Mouse (Mus musculus): ENCODE data around the gene Rpusd4. TPM values are rescaled to one million over a fixed set of nuclear protein-coding genes. Genes with fewer than 3 reads are reported as not detected.

Rpusd4 gene
- polyA plus RNA-seq (2015; fragmentation: Nextera tagmentation; extraction: Ambion mirVana) = 10.5 and 11.2 TPM in 2 replicates

DNA sequence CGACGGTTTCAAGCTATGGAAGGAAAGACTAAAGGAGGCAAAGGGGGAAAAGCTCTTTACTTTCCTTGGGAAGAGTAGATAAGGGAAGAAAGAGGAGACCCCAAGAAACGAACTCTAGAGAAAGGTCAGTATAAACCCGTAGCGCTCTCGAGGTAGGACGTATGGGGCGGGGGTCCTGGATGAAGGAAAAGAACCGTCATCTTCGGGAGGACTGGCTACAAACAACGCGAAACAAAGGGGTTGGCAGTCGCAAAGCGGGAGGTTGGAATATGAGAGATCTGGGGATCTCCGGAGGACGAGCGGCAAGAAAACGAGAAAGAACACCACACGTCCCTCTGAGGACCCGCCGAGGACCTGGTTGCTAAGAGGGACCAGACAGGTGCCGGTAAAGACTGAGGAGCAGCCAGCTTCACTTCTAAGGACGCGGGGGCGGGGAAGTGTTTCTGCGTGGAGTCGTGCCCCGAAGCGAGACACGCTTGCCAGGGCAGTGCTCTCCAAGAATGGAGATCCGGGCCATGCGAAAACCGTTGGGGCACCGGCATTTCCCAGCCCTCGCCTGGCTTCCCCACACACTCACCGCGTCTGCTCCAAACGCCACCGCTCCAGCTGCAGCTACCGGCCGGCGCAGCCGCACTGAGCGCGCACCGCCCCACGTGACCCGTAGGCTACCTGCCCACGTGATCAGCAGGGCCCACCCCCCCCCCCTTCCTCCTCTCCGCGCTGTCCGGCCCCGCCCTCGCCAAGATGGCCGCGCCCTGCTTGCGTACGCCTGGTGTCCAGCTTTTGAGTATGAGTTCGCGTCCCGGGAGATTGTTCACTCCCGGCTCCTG is at the start of gene Rpusd4, which contains the start of gene Fam118b:
TSS of gene Rpusd4 (plus strand) at position 720 of the 830 bp plus-strand sequence.
TSS of gene Fam118b (minus strand) at position 660 of the 830 bp plus-strand sequence.
- peak within 1 kb of the TSS; percentile 56; the same call in 1 of the 2 replicates for H3K27ac ChIP-seq (ENCODE audit: low read length)
- H3K27me3 ChIP-seq (ENCODE audit: control insufficient read depth, insufficient read depth, low read depth, low read length) = no peaks in the 10 kb centered on the region
- peak; percentile 95 for ATAC-seq (ENCODE audit: low read depth)
- peak within 1 kb of the TSS; percentile 91 for H3K9ac ChIP-seq (ENCODE audit: low read depth, low read length)
- peaks cover 2% of the 10 kb centered on the region; the same call in 1 of the 2 replicates for H3K36me3 ChIP-seq (ENCODE audit: control insufficient read depth, insufficient read depth)
- peak within 1 kb of the TSS; percentile 90 for H3K4me2 ChIP-seq (ENCODE audit: low read depth, low read length)
- H3K4me3 ChIP-seq (ENCODE audit: low read depth, low read length) = peak within 1 kb of the TSS; percentile 86
- peaks cover 33% of the 10 kb centered on the region for H3K4me1 ChIP-seq (ENCODE audit: control insufficient read depth, low read depth, low read length)
- H3K9me3 ChIP-seq (replicated peaks; ENCODE audit: control insufficient read depth, low read length) = no peaks in the 10 kb centered on the region
- under 1% methylated on average over 62 of the region's 62 CpGs for WGBS (ENCODE audit: insufficient replicate concordance)

DNA sequence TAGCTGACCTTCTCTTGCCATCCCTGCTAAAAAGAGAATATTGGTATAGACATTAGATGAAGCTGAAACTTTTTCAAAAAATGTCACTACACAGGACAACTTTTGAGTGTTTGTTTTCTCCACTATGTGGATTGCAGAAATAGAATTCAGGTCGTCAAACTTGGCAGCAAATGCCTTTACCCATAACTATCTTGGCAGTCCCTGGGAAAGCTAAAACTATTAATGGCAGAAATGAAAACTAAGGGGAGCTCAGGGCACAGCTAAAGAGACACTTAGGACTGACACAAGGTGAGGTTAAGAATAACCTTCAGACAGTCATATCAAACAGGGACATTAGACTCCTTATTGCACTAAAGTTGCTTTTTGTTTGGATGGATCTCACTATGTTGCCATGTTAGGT is 49.7 kb upstream of the Rpusd4 start:
- WGBS (ENCODE audit: insufficient replicate concordance) = 51% methylated on average over 1 of the region's 1 CpGs
- no peak overlapping the region for H3K27ac ChIP-seq (ENCODE audit: low read length)
- H3K9ac ChIP-seq (ENCODE audit: low read depth, low read length) = no peak overlapping the region
- H3K27me3 ChIP-seq (ENCODE audit: control insufficient read depth, insufficient read depth, low read depth, low read length) = no peaks in the 10 kb centered on the region
- H3K36me3 ChIP-seq (ENCODE audit: control insufficient read depth, insufficient read depth) = peaks cover 31% of the 10 kb centered on the region
- no peak for ATAC-seq (ENCODE audit: low read depth)
- no peaks in the 10 kb centered on the region for H3K9me3 ChIP-seq (replicated peaks; ENCODE audit: control insufficient read depth, low read length)
- no peak overlapping the region for H3K4me2 ChIP-seq (ENCODE audit: low read depth, low read length)
- H3K4me1 ChIP-seq (ENCODE audit: control insufficient read depth, low read depth, low read length) = no peaks in the 10 kb centered on the region
- H3K4me3 ChIP-seq (ENCODE audit: low read depth, low read length) = no peak overlapping the region

DNA sequence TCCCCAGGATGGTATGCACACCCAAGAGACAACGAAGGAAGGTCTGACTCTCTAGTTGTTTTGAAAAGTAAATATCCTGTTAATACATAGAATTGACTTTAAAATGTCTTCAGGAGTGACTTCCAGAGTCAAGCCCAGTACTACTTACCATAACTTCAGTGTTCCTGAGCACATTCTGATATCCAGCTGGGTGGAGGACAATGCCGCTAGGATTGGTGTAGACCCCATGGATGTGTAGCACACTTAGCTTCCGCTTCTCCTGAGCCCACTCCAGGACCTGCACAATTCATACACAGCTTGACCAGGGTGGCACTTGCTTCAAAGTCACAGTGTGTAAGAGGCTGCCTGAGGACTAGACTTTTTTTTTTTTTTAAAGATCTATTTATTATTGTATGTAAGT is 44.2 kb upstream of the Rpusd4 start:
- Histone ChIP-seq H3K27me3 (ENCODE audit: control insufficient read depth, insufficient read depth, low read depth, low read length) (no peaks in the 10 kb centered on the region), H3K27ac (ENCODE audit: low read length) (no peak overlapping the region), H3K4me2 (ENCODE audit: low read depth, low read length) (no peak overlapping the region), H3K4me3 (ENCODE audit: low read depth, low read length) (no peak overlapping the region), H3K4me1 (ENCODE audit: control insufficient read depth, low read depth, low read length) (no peaks in the 10 kb centered on the region), H3K9me3 (replicated peaks; ENCODE audit: control insufficient read depth, low read length) (no peaks in the 10 kb centered on the region), H3K9ac (ENCODE audit: low read depth, low read length) (no peak overlapping the region), H3K36me3 (ENCODE audit: control insufficient read depth, insufficient read depth) (peaks cover 4% of the 10 kb centered on the region)
- ATAC-seq (ENCODE audit: low read depth) = no peak
- WGBS (ENCODE audit: insufficient replicate concordance) = 84% methylated on average over 3 of the region's 3 CpGs

DNA sequence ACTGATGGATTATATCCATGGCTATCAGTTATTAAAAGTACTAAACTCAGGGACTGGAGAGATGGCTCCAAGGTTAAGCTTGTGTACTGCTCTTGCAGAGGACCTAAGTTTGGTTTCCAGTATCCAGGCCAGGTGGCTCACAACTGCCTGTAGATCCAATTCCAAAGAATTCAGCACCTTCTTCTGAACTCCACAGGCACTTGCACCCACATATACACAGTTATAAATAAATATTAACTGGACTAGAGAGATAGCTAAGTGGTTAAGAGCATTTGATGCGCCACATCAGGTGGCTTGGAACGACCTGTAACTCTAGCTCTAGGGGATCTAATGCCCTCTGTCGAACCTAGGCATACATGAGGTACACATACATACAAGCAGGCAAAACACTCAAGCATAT is 39.0 kb upstream of the Rpusd4 start:
- no peaks in the 10 kb centered on the region for H3K4me1 ChIP-seq (ENCODE audit: control insufficient read depth, low read depth, low read length)
- no peaks in the 10 kb centered on the region for H3K27me3 ChIP-seq (ENCODE audit: control insufficient read depth, insufficient read depth, low read depth, low read length)
- no peak overlapping the region for H3K9ac ChIP-seq (ENCODE audit: low read depth, low read length)
- WGBS (ENCODE audit: insufficient replicate concordance) = 75% methylated on average over 3 of the region's 3 CpGs
- H3K36me3 ChIP-seq (ENCODE audit: control insufficient read depth, insufficient read depth) = no peaks in the 10 kb centered on the region
- no peak overlapping the region for H3K27ac ChIP-seq (ENCODE audit: low read length)
- H3K9me3 ChIP-seq (replicated peaks; ENCODE audit: control insufficient read depth, low read length) = no peaks in the 10 kb centered on the region
- H3K4me2 ChIP-seq (ENCODE audit: low read depth, low read length) = no peak overlapping the region
- ATAC-seq (ENCODE audit: low read depth) = no peak
- no peak overlapping the region for H3K4me3 ChIP-seq (ENCODE audit: low read depth, low read length)

DNA sequence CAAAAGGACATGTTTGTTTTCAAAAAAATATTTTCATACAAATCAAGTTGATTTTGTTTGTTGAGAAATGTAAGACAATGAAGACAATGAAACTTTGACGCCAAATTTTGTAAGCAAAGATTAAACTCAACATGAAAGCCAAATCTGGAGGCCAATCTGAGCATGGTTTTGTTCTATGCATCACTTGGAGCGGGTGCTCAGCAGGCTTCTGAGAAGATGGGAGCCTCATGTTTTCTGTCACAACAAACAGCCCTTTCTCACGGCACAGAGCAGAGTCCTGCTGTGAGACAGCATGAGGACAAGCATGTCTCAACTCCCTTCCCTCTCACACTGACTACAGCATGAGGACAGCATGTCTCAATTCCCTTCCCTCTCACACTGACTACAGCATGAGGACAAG is 31.7 kb upstream of the Rpusd4 start:
- Histone ChIP-seq H3K27me3 (ENCODE audit: control insufficient read depth, insufficient read depth, low read depth, low read length) (no peaks in the 10 kb centered on the region), H3K27ac (ENCODE audit: low read length) (no peak overlapping the region), H3K4me3 (ENCODE audit: low read depth, low read length) (no peak overlapping the region), H3K4me1 (ENCODE audit: control insufficient read depth, low read depth, low read length) (no peaks in the 10 kb centered on the region), H3K4me2 (ENCODE audit: low read depth, low read length) (no peak overlapping the region), H3K9ac (ENCODE audit: low read depth, low read length) (no peak overlapping the region), H3K9me3 (replicated peaks; ENCODE audit: control insufficient read depth, low read length) (no peaks in the 10 kb centered on the region), H3K36me3 (ENCODE audit: control insufficient read depth, insufficient read depth) (no peaks in the 10 kb centered on the region)
- WGBS (ENCODE audit: insufficient replicate concordance) = 69% methylated on average over 3 of the region's 3 CpGs
- no peak for ATAC-seq (ENCODE audit: low read depth)

DNA sequence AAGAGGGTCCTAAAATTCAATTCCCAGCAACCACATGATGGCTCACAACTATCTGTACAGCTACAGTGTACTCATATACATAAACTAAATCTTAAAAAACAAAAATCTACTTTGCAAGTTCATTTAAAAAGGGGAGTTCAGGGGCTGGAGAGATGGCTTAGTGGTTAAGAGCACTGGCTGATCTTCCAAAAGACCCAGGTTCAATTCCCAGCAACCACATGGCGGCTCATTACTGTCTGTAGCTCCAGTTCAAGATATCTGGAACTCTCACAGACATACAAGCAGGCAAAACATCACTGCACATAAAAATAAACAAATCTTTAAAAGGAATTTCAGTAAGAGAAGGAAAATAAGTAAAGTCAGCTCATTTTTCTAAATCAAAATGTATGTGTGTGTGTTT is 29.3 kb upstream of the Rpusd4 start:
- Histone ChIP-seq H3K4me3 (ENCODE audit: low read depth, low read length) (no peak overlapping the region), H3K27ac (ENCODE audit: low read length) (no peak overlapping the region), H3K4me2 (ENCODE audit: low read depth, low read length) (no peak overlapping the region), H3K9me3 (replicated peaks; ENCODE audit: control insufficient read depth, low read length) (no peaks in the 10 kb centered on the region), H3K9ac (ENCODE audit: low read depth, low read length) (no peak overlapping the region), H3K27me3 (ENCODE audit: control insufficient read depth, insufficient read depth, low read depth, low read length) (no peaks in the 10 kb centered on the region), H3K36me3 (ENCODE audit: control insufficient read depth, insufficient read depth) (no peaks in the 10 kb centered on the region), H3K4me1 (ENCODE audit: control insufficient read depth, low read depth, low read length) (no peaks in the 10 kb centered on the region)
- 87% methylated on average over 1 of the region's 1 CpGs for WGBS (ENCODE audit: insufficient replicate concordance)
- ATAC-seq (ENCODE audit: low read depth) = no peak

DNA sequence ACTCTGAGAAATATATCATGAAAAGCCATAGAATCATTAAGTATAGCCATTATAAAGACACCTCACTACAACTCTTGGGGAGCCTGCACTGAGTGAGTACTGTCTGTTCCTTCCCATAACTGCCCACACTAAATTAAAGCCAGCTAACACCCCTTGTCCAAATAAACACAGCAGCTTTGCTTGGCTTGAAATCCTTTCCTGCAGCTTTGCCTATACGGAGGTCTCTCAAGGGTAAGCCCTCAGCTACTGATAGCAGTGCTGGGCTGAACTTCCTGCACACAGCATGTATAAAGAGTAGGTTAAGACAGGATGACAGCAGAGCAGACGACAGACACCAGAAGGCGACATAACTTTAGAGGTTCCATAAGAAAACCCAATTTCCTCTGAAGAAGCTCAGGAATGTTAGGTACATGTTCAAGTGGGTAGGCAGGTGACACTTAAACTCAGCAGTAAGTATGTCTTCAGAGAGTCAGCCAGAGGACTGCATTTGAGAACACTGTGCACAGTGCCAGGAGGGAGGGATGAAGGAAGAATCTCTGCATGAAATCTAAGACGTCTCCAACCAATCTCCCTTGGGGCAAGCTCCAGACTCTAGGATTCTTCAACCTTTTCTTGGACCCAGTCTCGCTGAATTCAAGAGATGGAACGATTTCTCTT is 28.6 kb upstream of the Rpusd4 start:
- no peaks in the 10 kb centered on the region for H3K27me3 ChIP-seq (ENCODE audit: control insufficient read depth, insufficient read depth, low read depth, low read length)
- no peak for ATAC-seq (ENCODE audit: low read depth)
- no peak overlapping the region for H3K4me3 ChIP-seq (ENCODE audit: low read depth, low read length)
- H3K9ac ChIP-seq (ENCODE audit: low read depth, low read length) = no peak overlapping the region
- H3K4me2 ChIP-seq (ENCODE audit: low read depth, low read length) = no peak overlapping the region
- 59% methylated on average over 6 of the region's 6 CpGs for WGBS (ENCODE audit: insufficient replicate concordance)
- no peak overlapping the region for H3K27ac ChIP-seq (ENCODE audit: low read length)
- H3K9me3 ChIP-seq (replicated peaks; ENCODE audit: control insufficient read depth, low read length) = no peaks in the 10 kb centered on the region
- H3K36me3 ChIP-seq (ENCODE audit: control insufficient read depth, insufficient read depth) = no peaks in the 10 kb centered on the region
- no peaks in the 10 kb centered on the region for H3K4me1 ChIP-seq (ENCODE audit: control insufficient read depth, low read depth, low read length)

DNA sequence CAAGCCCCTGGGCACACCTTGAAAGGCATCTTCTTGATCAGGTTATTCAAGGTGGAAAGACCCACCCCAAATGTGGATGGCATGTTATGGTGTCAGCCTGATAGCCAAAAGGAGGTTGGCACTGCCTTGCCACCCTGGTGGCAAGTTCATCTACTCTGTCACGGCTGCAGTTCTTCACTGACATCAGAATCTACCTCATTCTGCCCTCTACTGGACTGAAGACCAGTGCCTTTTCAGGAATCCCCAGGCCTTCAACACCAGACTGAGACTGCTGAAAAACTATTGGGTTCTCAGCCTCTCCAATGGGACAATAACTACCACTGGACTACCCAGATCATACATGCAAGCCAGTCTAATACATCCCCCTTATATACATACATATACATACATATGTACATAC is 27.9 kb upstream of the Rpusd4 start:
- Histone ChIP-seq H3K4me3 (ENCODE audit: low read depth, low read length) (no peak overlapping the region), H3K4me1 (ENCODE audit: control insufficient read depth, low read depth, low read length) (no peaks in the 10 kb centered on the region), H3K9ac (ENCODE audit: low read depth, low read length) (no peak overlapping the region), H3K36me3 (ENCODE audit: control insufficient read depth, insufficient read depth) (no peaks in the 10 kb centered on the region), H3K27me3 (ENCODE audit: control insufficient read depth, insufficient read depth, low read depth, low read length) (no peaks in the 10 kb centered on the region), H3K9me3 (replicated peaks; ENCODE audit: control insufficient read depth, low read length) (no peaks in the 10 kb centered on the region), H3K4me2 (ENCODE audit: low read depth, low read length) (no peak overlapping the region), H3K27ac (ENCODE audit: low read length) (no peak overlapping the region)
- ATAC-seq (ENCODE audit: low read depth) = no peak
- WGBS (ENCODE audit: insufficient replicate concordance) = 50% methylated on average over 1 of the region's 1 CpGs

DNA sequence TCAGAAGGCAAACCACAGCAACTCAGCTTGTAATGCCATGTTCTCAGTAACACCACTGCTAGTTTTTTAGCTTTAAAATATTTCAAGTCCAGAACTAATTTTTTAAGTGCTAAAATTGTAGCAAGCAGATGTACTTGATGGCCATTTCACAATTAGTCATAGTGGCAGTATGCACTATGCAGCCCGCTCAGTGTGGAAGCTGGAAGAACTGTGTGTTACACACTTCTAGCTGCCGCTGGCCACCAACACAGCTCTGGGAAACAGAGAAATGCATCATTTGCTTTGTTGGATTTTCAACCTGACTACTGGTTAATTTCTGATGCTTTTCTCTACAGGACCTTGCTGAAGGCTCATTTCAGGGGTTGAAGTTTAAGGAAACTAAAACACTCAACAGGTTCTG is 20.3 kb upstream of the Rpusd4 start:
- H3K36me3 ChIP-seq (ENCODE audit: control insufficient read depth, insufficient read depth) = no peaks in the 10 kb centered on the region
- H3K9ac ChIP-seq (ENCODE audit: low read depth, low read length) = no peak overlapping the region
- H3K4me3 ChIP-seq (ENCODE audit: low read depth, low read length) = no peak overlapping the region
- no peaks in the 10 kb centered on the region for H3K27me3 ChIP-seq (ENCODE audit: control insufficient read depth, insufficient read depth, low read depth, low read length)
- WGBS (ENCODE audit: insufficient replicate concordance) = 82% methylated on average over 2 of the region's 2 CpGs
- no peaks in the 10 kb centered on the region for H3K4me1 ChIP-seq (ENCODE audit: control insufficient read depth, low read depth, low read length)
- no peak overlapping the region for H3K4me2 ChIP-seq (ENCODE audit: low read depth, low read length)
- no peak for ATAC-seq (ENCODE audit: low read depth)
- H3K27ac ChIP-seq (ENCODE audit: low read length) = no peak overlapping the region
- H3K9me3 ChIP-seq (replicated peaks; ENCODE audit: control insufficient read depth, low read length) = no peaks in the 10 kb centered on the region
